Mouse (Mus musculus): ENCODE measurements around the gene Slc37a2. TPM values are rescaled to one million over a fixed set of nuclear protein-coding genes. Genes with fewer than 3 reads are reported as not detected.
A peak's percentile ranks its signal among the peaks of the same experiment; 100 is the strongest.

Slc37a2 gene
- polyA plus RNA-seq, 1 experiment from 2014 or later = 1.9 TPM

- Histone ChIP-seq H3K9me3 (ENCODE audit: control insufficient read depth, low read length) (no peaks in the 10 kb centered on the region), H3K36me3 (ENCODE audit: control insufficient read depth, insufficient read depth, low read length) (no peaks in the 10 kb centered on the region), H3K4me1 (ENCODE audit: control insufficient read depth, insufficient read depth, low read depth, low read length) (no peaks in the 10 kb centered on the region), H3K4me3 (ENCODE audit: low read length) (no peak overlapping the region), H3K27ac (ENCODE audit: low read depth, low read length) (no peak overlapping the region), H3K27me3 (replicated peaks; ENCODE audit: control insufficient read depth, insufficient read depth, low read length) (no peaks in the 10 kb centered on the region), H3K9ac (ENCODE audit: low read depth, low read length) (no peak overlapping the region), H3K4me2 (ENCODE audit: low read length) (no peak overlapping the region)
- no peak for ATAC-seq
- 80% methylated on average over 4 of the region's 4 CpGs for WGBS
Observed at GRCm38 (mm10) chr9:37197067-37197466, 58.5 kb downstream of the Slc37a2 start.

GRCm38 (mm10) chr9:37188024-37188423 is 67.5 kb downstream of the Slc37a2 start:
- no peak overlapping the region for H3K27ac ChIP-seq (ENCODE audit: low read depth, low read length)
- H3K9me3 ChIP-seq (ENCODE audit: control insufficient read depth, low read length) = no peaks in the 10 kb centered on the region
- no peak for ATAC-seq
- H3K9ac ChIP-seq (ENCODE audit: low read depth, low read length) = no peak overlapping the region
- H3K4me2 ChIP-seq (ENCODE audit: low read length) = no peak overlapping the region
- no peaks in the 10 kb centered on the region for H3K4me1 ChIP-seq (ENCODE audit: control insufficient read depth, insufficient read depth, low read depth, low read length)
- no peaks in the 10 kb centered on the region for H3K27me3 ChIP-seq (replicated peaks; ENCODE audit: control insufficient read depth, insufficient read depth, low read length)
- no peak overlapping the region for H3K4me3 ChIP-seq (ENCODE audit: low read length)
- no peaks in the 10 kb centered on the region for H3K36me3 ChIP-seq (ENCODE audit: control insufficient read depth, insufficient read depth, low read length)
- 90% methylated on average over 3 of the region's 3 CpGs for WGBS

- Histone ChIP-seq H3K4me2 (ENCODE audit: low read length) (no peak overlapping the region), H3K4me1 (ENCODE audit: control insufficient read depth, insufficient read depth, low read depth, low read length) (no peaks in the 10 kb centered on the region), H3K36me3 (ENCODE audit: control insufficient read depth, insufficient read depth, low read length) (no peaks in the 10 kb centered on the region), H3K9me3 (ENCODE audit: control insufficient read depth, low read length) (no peaks in the 10 kb centered on the region), H3K9ac (ENCODE audit: low read depth, low read length) (no peak overlapping the region), H3K27me3 (replicated peaks; ENCODE audit: control insufficient read depth, insufficient read depth, low read length) (no peaks in the 10 kb centered on the region), H3K27ac (ENCODE audit: low read depth, low read length) (no peak overlapping the region), H3K4me3 (ENCODE audit: low read length) (no peak overlapping the region)
- WGBS = 86% methylated on average over 5 of the region's 5 CpGs
- ATAC-seq = no peak
Observed at GRCm38 (mm10) chr9:37187407-37187806, 68.1 kb downstream of the Slc37a2 start.

- H3K9me3 ChIP-seq (ENCODE audit: control insufficient read depth, low read length) = no peaks in the 10 kb centered on the region
- H3K4me2 ChIP-seq (ENCODE audit: low read length) = no peak overlapping the region
- no peaks in the 10 kb centered on the region for H3K27me3 ChIP-seq (replicated peaks; ENCODE audit: control insufficient read depth, insufficient read depth, low read length)
- no peak for ATAC-seq
- H3K4me1 ChIP-seq (ENCODE audit: control insufficient read depth, insufficient read depth, low read depth, low read length) = peaks cover 8% of the 10 kb centered on the region
- no peak overlapping the region for H3K9ac ChIP-seq (ENCODE audit: low read depth, low read length)
- no peaks in the 10 kb centered on the region for H3K36me3 ChIP-seq (ENCODE audit: control insufficient read depth, insufficient read depth, low read length)
- H3K4me3 ChIP-seq (ENCODE audit: low read length) = no peak overlapping the region
- no peak overlapping the region for H3K27ac ChIP-seq (ENCODE audit: low read depth, low read length)
- 61% methylated on average over 2 of the region's 2 CpGs for WGBS
Observed at GRCm38 (mm10) chr9:37183176-37183575, 72.4 kb downstream of the Slc37a2 start.

GRCm38 (mm10) chr9:37181596-37181995 is 73.9 kb downstream of the Slc37a2 start:
- Histone ChIP-seq H3K4me3 (ENCODE audit: low read length) (no peak overlapping the region), H3K9ac (ENCODE audit: low read depth, low read length) (no peak overlapping the region), H3K36me3 (ENCODE audit: control insufficient read depth, insufficient read depth, low read length) (no peaks in the 10 kb centered on the region), H3K9me3 (ENCODE audit: control insufficient read depth, low read length) (no peaks in the 10 kb centered on the region), H3K4me2 (ENCODE audit: low read length) (no peak overlapping the region), H3K4me1 (ENCODE audit: control insufficient read depth, insufficient read depth, low read depth, low read length) (peaks cover 10% of the 10 kb centered on the region), H3K27me3 (replicated peaks; ENCODE audit: control insufficient read depth, insufficient read depth, low read length) (no peaks in the 10 kb centered on the region), H3K27ac (ENCODE audit: low read depth, low read length) (no peak overlapping the region)
- WGBS = 53% methylated on average over 5 of the region's 5 CpGs
- ATAC-seq = no peak

GRCm38 (mm10) chr9:37179596-37179995 is 75.9 kb downstream of the Slc37a2 start:
- Histone ChIP-seq H3K27ac (ENCODE audit: low read depth, low read length) (no peak overlapping the region), H3K27me3 (replicated peaks; ENCODE audit: control insufficient read depth, insufficient read depth, low read length) (no peaks in the 10 kb centered on the region), H3K4me2 (ENCODE audit: low read length) (no peak overlapping the region), H3K9ac (ENCODE audit: low read depth, low read length) (no peak overlapping the region), H3K4me3 (ENCODE audit: low read length) (no peak overlapping the region), H3K9me3 (ENCODE audit: control insufficient read depth, low read length) (no peaks in the 10 kb centered on the region), H3K4me1 (ENCODE audit: control insufficient read depth, insufficient read depth, low read depth, low read length) (peaks cover 10% of the 10 kb centered on the region), H3K36me3 (ENCODE audit: control insufficient read depth, insufficient read depth, low read length) (no peaks in the 10 kb centered on the region)
- ATAC-seq = no peak
- 81% methylated on average over 4 of the region's 4 CpGs for WGBS

GRCm38 (mm10) chr9:37178911-37179310 is 76.6 kb downstream of the Slc37a2 start:
- Histone ChIP-seq H3K4me2 (ENCODE audit: low read length) (no peak overlapping the region), H3K36me3 (ENCODE audit: control insufficient read depth, insufficient read depth, low read length) (no peaks in the 10 kb centered on the region), H3K4me1 (ENCODE audit: control insufficient read depth, insufficient read depth, low read depth, low read length) (peaks cover 10% of the 10 kb centered on the region), H3K9ac (ENCODE audit: low read depth, low read length) (no peak overlapping the region), H3K27ac (ENCODE audit: low read depth, low read length) (peak overlapping the region; percentile 56), H3K4me3 (ENCODE audit: low read length) (no peak overlapping the region), H3K27me3 (replicated peaks; ENCODE audit: control insufficient read depth, insufficient read depth, low read length) (no peaks in the 10 kb centered on the region), H3K9me3 (ENCODE audit: control insufficient read depth, low read length) (no peaks in the 10 kb centered on the region)
- WGBS = 13% methylated on average over 4 of the region's 4 CpGs
- peak; percentile 70 for ATAC-seq

Other genes with a start within 250 kb of the Slc37a2 start
- 32.2 and 38.8 TPM in 2 replicates for gene Pknox2, start 108.3 kb downstream of the Slc37a2 start, polyA plus RNA-seq (2015; fragmentation: Nextera tagmentation; extraction: Ambion mirVana)
- 10.1 and 11.0 TPM in 2 replicates for gene Tmem218, start 47.5 kb downstream of the Slc37a2 start, polyA plus RNA-seq (2015; fragmentation: Nextera tagmentation; extraction: Ambion mirVana)
- gene Ccdc15, start 92.7 kb upstream of the Slc37a2 start, polyA plus RNA-seq (2015; fragmentation: Nextera tagmentation; extraction: Ambion mirVana) = 6.1 and 7.1 TPM in 2 replicates
- 42.0 and 46.2 TPM in 2 replicates for gene Hepacam, start 111.6 kb upstream of the Slc37a2 start, polyA plus RNA-seq (2015; fragmentation: Nextera tagmentation; extraction: Ambion mirVana)
- 5.5 and 8.6 TPM in 2 replicates for gene Robo4, start 146.2 kb upstream of the Slc37a2 start, polyA plus RNA-seq (2015; fragmentation: Nextera tagmentation; extraction: Ambion mirVana)
- 7.3 and 12.1 TPM in 2 replicates for gene Robo3, start 177.5 kb upstream of the Slc37a2 start, polyA plus RNA-seq (2015; fragmentation: Nextera tagmentation; extraction: Ambion mirVana)
- gene Msantd2, start 233.6 kb upstream of the Slc37a2 start, polyA plus RNA-seq (2015; fragmentation: Nextera tagmentation; extraction: Ambion mirVana) = 24.4 and 28.9 TPM in 2 replicates

Data from hindbrain, embryonic 16.5 days (tissue).